In the genomic region with DNA sequence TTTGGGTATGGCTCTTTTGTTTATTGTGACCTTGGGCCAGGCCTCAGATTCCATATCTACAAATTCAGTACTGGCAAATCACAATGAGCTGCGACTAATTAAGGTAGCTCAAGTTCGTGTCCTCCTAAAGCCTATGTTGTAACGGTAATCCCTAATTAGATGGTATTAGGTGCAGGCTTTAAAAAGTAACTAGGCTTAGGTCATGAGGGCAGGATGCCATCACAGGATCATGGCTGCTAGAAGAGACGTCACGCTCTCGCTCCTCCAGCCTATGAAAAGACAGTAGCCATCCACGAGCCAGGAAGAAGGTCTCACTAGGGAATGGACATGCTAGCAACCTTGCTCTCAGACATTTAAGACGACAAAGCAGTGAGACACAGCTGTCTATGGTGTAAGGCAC, we compare ENCODE assay signal across 19 mouse cellular contexts. TPM values are rescaled to one million over a fixed set of nuclear protein-coding genes. Genes with fewer than 3 reads are reported as not detected.
DNase-seq lines count a peak whose midpoint lies in the region; ATAC-seq and TF ChIP-seq lines count a peak whose summit lies in the region.
"Had no signal": no experiment of that assay in that cellular context is flagged by ENCODE, and none has a peak within 500 bp of the region (broad histone marks: within the 10 kb centered on the region; RNA-seq: fewer than 3 reads in every experiment).

No protein-coding gene starts in this region.

- ATAC-seq in forebrain, embryonic 12.5 days (ENCODE audit: low FRiP score), result no peak
- ATAC-seq in forebrain, postnatal 0 days, result no peak
- 0 out of 2 replicates have a peak, but pooled peaks have one; percentile 1 for ATAC-seq in kidney, embryonic 15.5 days (replicated peaks; ENCODE audit: low FRiP score)
- no peak for ATAC-seq in midbrain, embryonic 15.5 days (replicated peaks)
- ATAC-seq in midbrain, postnatal 0 days (ENCODE audit: low FRiP score), result no peak
- ATAC-seq: CD4-positive, CD25-positive, alpha-beta regulatory T cell, adult 4 months had no signal

- H3K4me1 ChIP-seq in forebrain, embryonic 12.5 days, result peaks cover 62% of the 10 kb centered on the region
- peaks cover 21% of the 10 kb centered on the region for H3K4me1 ChIP-seq in forebrain, postnatal 0 days (ENCODE audit: insufficient read depth)
- H3K4me1 ChIP-seq in kidney, embryonic 15.5 days, result peaks cover 20% of the 10 kb centered on the region
- peaks cover 41% of the 10 kb centered on the region for H3K4me1 ChIP-seq in midbrain, embryonic 15.5 days
- H3K4me1 ChIP-seq in midbrain, postnatal 0 days (ENCODE audit: insufficient read depth, low read length), result peaks cover 5% of the 10 kb centered on the region; the same call in 1 of the 2 replicates

- H3K9me3 ChIP-seq in forebrain, embryonic 12.5 days, result no peaks in the 10 kb centered on the region
- H3K9me3 ChIP-seq in forebrain, postnatal 0 days (ENCODE audit: low read length), result no peaks in the 10 kb centered on the region
- no peaks in the 10 kb centered on the region for H3K9me3 ChIP-seq in kidney, embryonic 15.5 days (replicated peaks)
- H3K9me3 ChIP-seq in midbrain, embryonic 15.5 days, result no peaks in the 10 kb centered on the region
- no peaks in the 10 kb centered on the region for H3K9me3 ChIP-seq in midbrain, postnatal 0 days (ENCODE audit: low read length)
- H3K9me3 ChIP-seq: heart, embryonic 12.5 days; hindbrain, embryonic 15.5 days had no signal

- H3K4me3 ChIP-seq in forebrain, embryonic 12.5 days (replicated peaks), result no peak overlapping the region
- H3K4me3 ChIP-seq in forebrain, postnatal 0 days (ENCODE audit: low read depth, low read length), result no peak overlapping the region
- no peak overlapping the region for H3K4me3 ChIP-seq in kidney, embryonic 15.5 days (replicated peaks)
- no peak overlapping the region for H3K4me3 ChIP-seq in midbrain, embryonic 15.5 days
- H3K4me3 ChIP-seq in midbrain, postnatal 0 days (ENCODE audit: low read depth, low read length), result no peak overlapping the region
- H3K4me3 ChIP-seq: heart, embryonic 12.5 days; hindbrain, embryonic 15.5 days had no signal

- DNase-seq in forebrain, postnatal 0 days, result no peak
- no peak for DNase-seq in kidney, postnatal 10 days
- no peak for DNase-seq in midbrain, postnatal 0 days (ENCODE audit: low spot score)
- no peak for DNase-seq in right cerebral cortex, postnatal 4 days
- DNase-seq: adrenal gland, postnatal 14 days; cerebellum, adult 8-10 months; gastrocnemius, postnatal 25 days; heart, adult 18-20 months; heart, postnatal 10 days; lung, postnatal 4 days; thymus, adult 18-20 months; thymus, postnatal 36 days had no signal

- H3K36me3 ChIP-seq in forebrain, embryonic 12.5 days (replicated peaks), result peaks cover 23% of the 10 kb centered on the region
- no peaks in the 10 kb centered on the region; the same call in 1 of the 2 replicates for H3K36me3 ChIP-seq in forebrain, postnatal 0 days (ENCODE audit: insufficient read depth)
- no peaks in the 10 kb centered on the region for H3K36me3 ChIP-seq in kidney, embryonic 15.5 days
- H3K36me3 ChIP-seq in midbrain, embryonic 15.5 days (replicated peaks), result no peaks in the 10 kb centered on the region
- H3K36me3 ChIP-seq in midbrain, postnatal 0 days (ENCODE audit: insufficient read depth, low read length), result no peaks in the 10 kb centered on the region
- H3K36me3 ChIP-seq: heart, embryonic 12.5 days; hindbrain, embryonic 15.5 days had no signal

- 56% methylated on average over 8 of the region's 8 CpGs for WGBS in forebrain, embryonic 12.5 days
- 63% methylated on average over 8 of the region's 8 CpGs for WGBS in forebrain, postnatal 0 days
- WGBS in kidney, embryonic 15.5 days, result 78% methylated on average over 8 of the region's 8 CpGs
- 70% methylated on average over 8 of the region's 8 CpGs for WGBS in midbrain, embryonic 15.5 days
- 78% methylated on average over 8 of the region's 8 CpGs for WGBS in midbrain, postnatal 0 days

- TF ChIP-seq CTCF in forebrain, postnatal 0 days (IDR thresholded peaks at IDR 0.05; ENCODE audit: low read depth), result no peak
- TF ChIP-seq CTCF in midbrain, postnatal 0 days (IDR thresholded peaks at IDR 0.05), result no peak

- H3K27ac ChIP-seq in forebrain, embryonic 12.5 days, result peak overlapping the region; percentile 92; the same call in 1 of the 2 replicates
- H3K27ac ChIP-seq in forebrain, postnatal 0 days (ENCODE audit: low read depth, low read length), result no peak overlapping the region
- H3K27ac ChIP-seq in kidney, embryonic 15.5 days, result no peak overlapping the region
- H3K27ac ChIP-seq in midbrain, embryonic 15.5 days, result no peak overlapping the region
- no peak overlapping the region for H3K27ac ChIP-seq in midbrain, postnatal 0 days (ENCODE audit: low read depth, low read length)
- H3K27ac ChIP-seq: hindbrain, embryonic 15.5 days had no signal

- no peaks in the 10 kb centered on the region for H3K27me3 ChIP-seq in forebrain, embryonic 12.5 days
- H3K27me3 ChIP-seq in forebrain, postnatal 0 days (ENCODE audit: insufficient read depth, low read length), result no peaks in the 10 kb centered on the region
- H3K27me3 ChIP-seq in kidney, embryonic 15.5 days, result no peaks in the 10 kb centered on the region
- no peaks in the 10 kb centered on the region for H3K27me3 ChIP-seq in midbrain, embryonic 15.5 days (replicated peaks)
- H3K27me3 ChIP-seq in midbrain, postnatal 0 days (ENCODE audit: insufficient read depth, low read length), result no peaks in the 10 kb centered on the region
- H3K27me3 ChIP-seq: heart, embryonic 12.5 days; hindbrain, embryonic 15.5 days had no signal

- 0 out of 2 replicates have a peak overlapping the region, but pooled peaks have one; percentile 53 for H3K4me2 ChIP-seq in forebrain, embryonic 12.5 days
- H3K4me2 ChIP-seq in forebrain, postnatal 0 days (ENCODE audit: low read depth), result no peak overlapping the region
- no peak overlapping the region for H3K4me2 ChIP-seq in kidney, embryonic 15.5 days
- H3K4me2 ChIP-seq in midbrain, embryonic 15.5 days, result peak overlapping the region; percentile 35; the same call in 1 of the 2 replicates
- H3K4me2 ChIP-seq in midbrain, postnatal 0 days (ENCODE audit: low read depth, low read length, poor library complexity, severe bottlenecking), result no peak overlapping the region
- H3K4me2 ChIP-seq: hindbrain, embryonic 15.5 days had no signal

- no peak overlapping the region for H3K9ac ChIP-seq in forebrain, embryonic 12.5 days
- H3K9ac ChIP-seq in forebrain, postnatal 0 days, result no peak overlapping the region
- H3K9ac ChIP-seq in kidney, embryonic 15.5 days, result no peak overlapping the region
- no peak overlapping the region for H3K9ac ChIP-seq in midbrain, embryonic 15.5 days
- H3K9ac ChIP-seq in midbrain, postnatal 0 days (replicated peaks; ENCODE audit: low read length, poor library complexity, severe bottlenecking), result no peak overlapping the region
- H3K9ac ChIP-seq: hindbrain, embryonic 15.5 days had no signal

RNA-seq across cellular contexts. Expression of a gene that starts 7.3 kb away (rescaled TPM):
- 146 and 155 TPM in 2 replicates for polyA plus RNA-seq in forebrain, embryonic 12.5 days (2016; fragmentation: Nextera tagmentation; extraction: Ambion mirVana)
- 37.1 and 44.0 TPM in 2 replicates for total RNA-seq in forebrain, postnatal 0 days (2014; rRNA removed)
- 20.6 and 27.7 TPM in 2 replicates for polyA plus RNA-seq in forebrain, postnatal 0 days (2015; fragmentation: Nextera tagmentation; extraction: Ambion mirVana)
- 82.3 and 83.1 TPM in 2 replicates for polyA plus RNA-seq in kidney, embryonic 15.5 days (2015; fragmentation: Nextera tagmentation; extraction: Ambion mirVana)
- polyA plus RNA-seq in midbrain, embryonic 15.5 days (2015; fragmentation: Nextera tagmentation; extraction: Ambion mirVana), result 52.2 and 53.5 TPM in 2 replicates
- 20.6 and 37.3 TPM in 2 replicates for total RNA-seq in midbrain, postnatal 0 days (2014; rRNA removed)
- polyA plus RNA-seq in midbrain, postnatal 0 days (2015; fragmentation: Nextera tagmentation; extraction: Ambion mirVana), result 28.8 and 29.2 TPM in 2 replicates
- total RNA-seq: megakaryocyte-erythroid progenitor cell, adult 5-6 weeks had no signal

Comparison
In these comparisons a context has a peak if more than half of its experiments do, and no peak if none do; other contexts are left out.
1. H3K4me2 ChIP-seq: peak in forebrain, embryonic 12.5 days (single experiment) and midbrain, embryonic 15.5 days (single experiment); none in forebrain, postnatal 0 days (single experiment), kidney, embryonic 15.5 days (single experiment) and midbrain, postnatal 0 days (single experiment).